Mouse (Mus musculus): ENCODE results near the gene Sncb. TPM values are rescaled to one million over a fixed set of nuclear protein-coding genes. Genes with fewer than 3 reads are reported as not detected.
"Not testable (repeated sequence)": the region's sequence is repeated elsewhere in the genome, so short reads cannot be mapped to it uniquely, and the experiment has no call there.

Gene Sncb
- polyA plus RNA-seq, 1 experiment from 2014 or later, result 25.7 TPM

GRCm38 (mm10) chr13:54788740-54789560, 22.6 kb upstream of the Sncb start, which contains the start of gene Tspan17:
TSS of gene Tspan17 (plus strand) at chr13:54789377.
- Histone ChIP-seq H3K36me3 (ENCODE audit: control insufficient read depth, insufficient read depth, low read length) (no peaks in the 10 kb centered on the region), H3K9me3 (replicated peaks; ENCODE audit: control insufficient read depth, low read length) (no peaks in the 10 kb centered on the region), H3K27me3 (replicated peaks; ENCODE audit: control insufficient read depth, insufficient read depth, low read length) (0 out of 2 replicates have a peak, but pooled peaks cover 6% of the 10 kb centered on the region), H3K4me2 (ENCODE audit: low read length) (peak within 1 kb of the TSS; percentile 97), H3K4me1 (ENCODE audit: control insufficient read depth, insufficient read depth, low read length) (peaks cover 3% of the 10 kb centered on the region; the same call in 1 of the 2 replicates), H3K4me3 (ENCODE audit: low read depth, low read length) (peak within 1 kb of the TSS; percentile 54), H3K9ac (ENCODE audit: low read length) (peak within 1 kb of the TSS; percentile 63), H3K27ac (ENCODE audit: low read depth, low read length) (no peak within 1 kb of the TSS)
- ATAC-seq (peak; percentile 91), DNase-seq (ENCODE audit: low spot score) (peak; percentile 94)
- 2% methylated on average over 45 of the region's 49 CpGs for WGBS

GRCm38 (mm10) chr13:54787591-54787990, 21.2 kb upstream of the Sncb start:
- ATAC-seq; H3K4me3 ChIP-seq (ENCODE audit: low read depth, low read length); H3K4me2 ChIP-seq (ENCODE audit: low read length): not testable (repeated sequence)

DNA sequence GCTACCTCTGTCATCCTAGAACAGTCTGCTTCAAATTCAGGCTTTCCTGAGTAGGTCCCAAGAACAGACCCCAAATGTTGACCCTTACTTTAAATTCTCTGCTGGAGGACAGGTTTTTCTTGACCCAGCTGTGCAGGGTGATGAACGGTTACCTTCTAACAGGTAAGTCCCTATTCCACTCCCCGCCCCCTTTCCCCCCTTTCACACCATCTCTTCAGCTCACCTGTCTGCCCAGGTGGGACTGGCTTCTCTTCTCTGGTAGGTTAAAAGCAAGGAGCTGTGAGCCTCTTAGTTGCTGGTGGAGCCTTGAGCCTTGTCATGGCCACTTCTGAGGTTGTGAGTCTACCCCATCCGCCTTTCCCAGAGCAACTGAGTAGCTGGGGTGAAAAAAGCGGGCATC, 17.3 kb upstream of the Sncb start, which contains the start of gene Eif4e1b:
TSS of gene Eif4e1b (plus strand) at position 301 of the 400 bp plus-strand sequence.
- ATAC-seq, result no peak
- Histone ChIP-seq H3K4me3 (ENCODE audit: low read depth, low read length) (no peak within 1 kb of the TSS), H3K4me2 (ENCODE audit: low read length) (no peak within 1 kb of the TSS), H3K36me3 (ENCODE audit: control insufficient read depth, insufficient read depth, low read length) (no peaks in the 10 kb centered on the region), H3K27ac (ENCODE audit: low read depth, low read length) (no peak within 1 kb of the TSS), H3K9me3 (replicated peaks; ENCODE audit: control insufficient read depth, low read length) (no peaks in the 10 kb centered on the region), H3K4me1 (ENCODE audit: control insufficient read depth, insufficient read depth, low read length) (no peaks in the 10 kb centered on the region; the same call in 1 of the 2 replicates), H3K9ac (ENCODE audit: low read length) (no peak within 1 kb of the TSS), H3K27me3 (replicated peaks; ENCODE audit: control insufficient read depth, insufficient read depth, low read length) (no peaks in the 10 kb centered on the region)
- DNase-seq (ENCODE audit: low spot score), result no peak
- WGBS, result 91% methylated on average over 4 of the region's 4 CpGs

More at GRCm38 (mm10) chr13:54787591-54787990, 21.2 kb upstream of the Sncb start:
- not testable (repeated sequence) for H3K9me3 ChIP-seq (replicated peaks; ENCODE audit: control insufficient read depth, low read length); H3K27me3 ChIP-seq (replicated peaks; ENCODE audit: control insufficient read depth, insufficient read depth, low read length); H3K27ac ChIP-seq (ENCODE audit: low read depth, low read length); H3K36me3 ChIP-seq (ENCODE audit: control insufficient read depth, insufficient read depth, low read length); H3K9ac ChIP-seq (ENCODE audit: low read length); DNase-seq (ENCODE audit: low spot score); H3K4me1 ChIP-seq (ENCODE audit: control insufficient read depth, insufficient read depth, low read length)
- WGBS, result 23% methylated on average over 2 of the region's 2 CpGs

DNA sequence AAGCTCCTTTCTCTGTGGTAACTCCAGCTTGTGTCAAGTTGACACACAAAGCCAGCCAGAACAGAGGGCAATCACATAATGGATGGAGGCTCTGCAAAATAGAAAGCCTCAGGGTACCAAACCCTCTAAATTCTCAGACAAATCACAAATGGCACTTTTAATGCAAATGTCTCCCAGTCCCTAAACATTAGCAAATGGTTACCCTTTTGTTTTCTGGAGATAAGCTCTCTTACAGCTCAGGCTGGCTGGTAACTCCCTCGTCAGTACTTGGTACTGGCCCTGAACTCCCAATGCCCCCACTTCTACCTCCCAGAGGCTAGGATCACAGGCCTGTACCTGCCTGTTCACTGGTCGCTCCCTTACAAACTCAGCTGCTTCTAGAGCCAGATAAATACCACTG, 16.8 kb upstream of the Sncb start:
- no peak overlapping the region for H3K27ac ChIP-seq (ENCODE audit: low read depth, low read length)
- H3K36me3 ChIP-seq (ENCODE audit: control insufficient read depth, insufficient read depth, low read length), result no peaks in the 10 kb centered on the region
- ATAC-seq, result no peak
- WGBS, result 33% methylated on average over 2 of the region's 2 CpGs
- H3K4me1 ChIP-seq (ENCODE audit: control insufficient read depth, insufficient read depth, low read length), result no peaks in the 10 kb centered on the region; the same call in 1 of the 2 replicates
- no peaks in the 10 kb centered on the region for H3K9me3 ChIP-seq (replicated peaks; ENCODE audit: control insufficient read depth, low read length)
- no peak for DNase-seq (ENCODE audit: low spot score)
- no peak overlapping the region for H3K9ac ChIP-seq (ENCODE audit: low read length)
- no peaks in the 10 kb centered on the region for H3K27me3 ChIP-seq (replicated peaks; ENCODE audit: control insufficient read depth, insufficient read depth, low read length)
- no peak overlapping the region for H3K4me2 ChIP-seq (ENCODE audit: low read length)
- H3K4me3 ChIP-seq (ENCODE audit: low read depth, low read length), result no peak overlapping the region

GRCm38 (mm10) chr13:54781086-54781485, 14.7 kb upstream of the Sncb start:
- no peak for DNase-seq (ENCODE audit: low spot score)
- Histone ChIP-seq H3K4me1 (ENCODE audit: control insufficient read depth, insufficient read depth, low read length) (no peaks in the 10 kb centered on the region; the same call in 1 of the 2 replicates), H3K9me3 (replicated peaks; ENCODE audit: control insufficient read depth, low read length) (no peaks in the 10 kb centered on the region), H3K27ac (ENCODE audit: low read depth, low read length) (no peak overlapping the region), H3K4me3 (ENCODE audit: low read depth, low read length) (no peak overlapping the region), H3K36me3 (ENCODE audit: control insufficient read depth, insufficient read depth, low read length) (no peaks in the 10 kb centered on the region), H3K9ac (ENCODE audit: low read length) (no peak overlapping the region), H3K4me2 (ENCODE audit: low read length) (no peak overlapping the region), H3K27me3 (replicated peaks; ENCODE audit: control insufficient read depth, insufficient read depth, low read length) (no peaks in the 10 kb centered on the region)
- ATAC-seq, result no peak
- 85% methylated on average over 3 of the region's 3 CpGs for WGBS

DNA sequence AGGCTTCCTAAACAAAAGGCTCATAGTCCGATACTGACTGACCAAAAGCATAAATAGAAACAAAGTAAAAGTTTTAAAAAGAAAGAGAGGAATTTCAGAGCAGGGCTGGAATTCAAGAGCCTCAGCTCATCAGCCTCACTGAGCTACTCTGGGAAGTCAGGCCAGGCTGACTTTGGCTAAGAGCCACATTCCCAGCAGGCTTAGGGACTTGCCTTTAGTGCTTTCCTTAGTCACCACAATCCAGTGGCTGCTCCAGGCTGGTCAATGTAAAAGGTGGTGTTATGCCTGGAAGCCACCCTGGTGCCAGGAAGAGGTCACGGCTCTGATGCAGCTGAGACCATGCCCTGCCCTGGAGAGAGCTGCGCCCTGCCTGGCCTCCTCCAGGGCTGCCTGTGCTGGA, 14.2 kb upstream of the Sncb start:
- no peak overlapping the region for H3K27ac ChIP-seq (ENCODE audit: low read depth, low read length)
- 78% methylated on average over 3 of the region's 3 CpGs for WGBS
- no peaks in the 10 kb centered on the region for H3K36me3 ChIP-seq (ENCODE audit: control insufficient read depth, insufficient read depth, low read length)
- DNase-seq (ENCODE audit: low spot score), result peak; percentile 74
- no peaks in the 10 kb centered on the region for H3K9me3 ChIP-seq (replicated peaks; ENCODE audit: control insufficient read depth, low read length)
- no peaks in the 10 kb centered on the region; the same call in 1 of the 2 replicates for H3K4me1 ChIP-seq (ENCODE audit: control insufficient read depth, insufficient read depth, low read length)
- no peak for ATAC-seq
- H3K9ac ChIP-seq (ENCODE audit: low read length), result no peak overlapping the region
- no peak overlapping the region for H3K4me2 ChIP-seq (ENCODE audit: low read length)
- H3K4me3 ChIP-seq (ENCODE audit: low read depth, low read length), result no peak overlapping the region
- H3K27me3 ChIP-seq (replicated peaks; ENCODE audit: control insufficient read depth, insufficient read depth, low read length), result no peaks in the 10 kb centered on the region

- no peaks in the 10 kb centered on the region for H3K36me3 ChIP-seq (ENCODE audit: control insufficient read depth, insufficient read depth, low read length)
- H3K4me2 ChIP-seq (ENCODE audit: low read length), result peak overlapping the region; percentile 89; the same call in 1 of the 2 replicates
- no peaks in the 10 kb centered on the region for H3K9me3 ChIP-seq (replicated peaks; ENCODE audit: control insufficient read depth, low read length)
- no peak overlapping the region for H3K4me3 ChIP-seq (ENCODE audit: low read depth, low read length)
- ATAC-seq, result no peak
- no peak for DNase-seq (ENCODE audit: low spot score)
- H3K4me1 ChIP-seq (ENCODE audit: control insufficient read depth, insufficient read depth, low read length), result 0 out of 2 replicates have a peak, but pooled peaks cover 3% of the 10 kb centered on the region
- 77% methylated on average over 4 of the region's 4 CpGs for WGBS
- no peak overlapping the region for H3K9ac ChIP-seq (ENCODE audit: low read length)
- peaks cover 27% of the 10 kb centered on the region for H3K27me3 ChIP-seq (replicated peaks; ENCODE audit: control insufficient read depth, insufficient read depth, low read length)
- no peak overlapping the region for H3K27ac ChIP-seq (ENCODE audit: low read depth, low read length)
These were observed 617 bp upstream of the Sncb start for GRCm38 (mm10) chr13:54767012-54767411.

DNA sequence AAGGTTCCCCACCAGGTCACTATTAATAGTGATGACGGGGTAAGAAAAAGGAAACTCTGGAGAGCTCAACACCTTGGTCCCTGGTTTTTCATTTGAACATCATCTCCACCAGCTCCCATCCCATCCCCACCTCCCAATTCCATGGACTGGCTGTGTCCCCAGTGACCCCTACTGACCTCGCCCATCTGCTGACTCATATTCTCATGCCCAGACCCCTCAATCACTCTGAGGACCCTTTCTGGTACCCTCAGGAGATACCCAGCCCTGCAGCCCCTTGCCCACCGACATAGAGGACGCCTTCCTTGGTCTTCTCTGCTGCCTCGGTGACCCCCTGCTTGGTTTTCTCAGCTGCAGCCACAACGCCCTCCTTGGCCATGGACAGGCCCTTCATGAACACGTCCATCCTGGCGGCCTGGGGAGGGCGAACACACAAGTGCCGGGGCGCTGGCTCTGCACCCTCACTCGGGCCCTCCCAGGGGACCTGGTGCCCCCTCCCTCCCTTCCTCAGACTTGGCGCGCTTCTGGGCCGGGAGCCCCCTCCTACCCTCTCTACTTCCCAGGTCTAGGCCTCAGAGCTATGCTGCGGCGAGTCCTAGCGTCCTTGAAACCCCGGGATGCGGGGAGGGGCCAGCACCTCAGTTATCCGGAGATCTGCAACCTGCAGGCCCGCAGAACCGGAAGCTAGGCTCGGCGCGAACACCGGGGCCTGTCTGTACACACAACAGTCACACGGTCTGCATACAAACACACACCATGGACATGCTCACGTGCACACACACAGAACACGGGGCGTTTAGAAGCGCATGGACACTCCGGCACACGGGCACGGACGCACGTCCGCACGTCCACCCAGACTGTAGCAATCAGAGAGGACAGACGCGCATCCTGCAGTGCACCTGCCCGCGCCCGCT, 859 bp downstream of the Sncb start:
- peak overlapping the region; percentile 89 for H3K4me2 ChIP-seq (ENCODE audit: low read length)
- peak; percentile 59 for ATAC-seq
- 5% methylated on average over 44 of the region's 44 CpGs for WGBS

More for the DNA sequence above, 859 bp downstream of the Sncb start:
- peak overlapping the region; percentile 68 for H3K9ac ChIP-seq (ENCODE audit: low read length)
- H3K9me3 ChIP-seq (replicated peaks; ENCODE audit: control insufficient read depth, low read length), result no peaks in the 10 kb centered on the region
- peaks cover 27% of the 10 kb centered on the region for H3K27me3 ChIP-seq (replicated peaks; ENCODE audit: control insufficient read depth, insufficient read depth, low read length)
- peak overlapping the region; percentile 45 for H3K4me3 ChIP-seq (ENCODE audit: low read depth, low read length)
- no peaks in the 10 kb centered on the region for H3K36me3 ChIP-seq (ENCODE audit: control insufficient read depth, insufficient read depth, low read length)
- DNase-seq (ENCODE audit: low spot score), result no peak
- H3K27ac ChIP-seq (ENCODE audit: low read depth, low read length), result no peak overlapping the region
- 0 out of 2 replicates have a peak, but pooled peaks cover 3% of the 10 kb centered on the region for H3K4me1 ChIP-seq (ENCODE audit: control insufficient read depth, insufficient read depth, low read length)
